Mouse (Mus musculus) embryo, embryonic 11 days (tissue): ENCODE measurements at regions not wholly inside any gene's neighbourhood (a gene's known extent, or its start where the extent isn't known, plus 50 kb on each side); places are given as distances from the start of the nearest gene placed in this dataset.

Source experiments
- DNase-seq: peaks from one replicate; pipeline ENCODE4 v3.0.0-alpha.2; 2015

- DNase-seq = peak; percentile 62
Measured at GRCm38 (mm10) chr1:109811191-109811590, 171.0 kb upstream of the Cdh7 start.

GRCm38 (mm10) chr1:109850591-109850990 is 131.6 kb upstream of the Cdh7 start:
- DNase-seq = no peak

DNA sequence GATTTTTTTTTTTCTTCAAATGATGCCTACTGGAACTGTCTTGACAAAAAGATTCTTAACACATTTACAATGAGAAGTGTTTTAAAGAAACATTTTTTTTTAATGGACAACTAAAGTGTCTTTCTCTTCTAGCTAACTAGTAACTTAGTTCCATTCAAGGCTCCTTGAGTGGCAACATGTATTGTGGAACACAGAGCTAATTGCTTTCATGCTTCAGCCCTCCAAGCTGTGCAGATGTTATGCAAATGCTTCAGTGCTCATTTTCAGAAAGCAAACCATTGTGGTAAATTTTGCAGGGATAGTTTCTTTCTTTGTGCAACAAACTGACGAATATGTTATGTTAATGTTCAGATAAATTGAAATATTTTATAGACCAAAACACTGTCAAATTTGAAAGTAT is 83.6 kb upstream of the Cdh7 start:
- peak; percentile 1 for DNase-seq

DNA sequence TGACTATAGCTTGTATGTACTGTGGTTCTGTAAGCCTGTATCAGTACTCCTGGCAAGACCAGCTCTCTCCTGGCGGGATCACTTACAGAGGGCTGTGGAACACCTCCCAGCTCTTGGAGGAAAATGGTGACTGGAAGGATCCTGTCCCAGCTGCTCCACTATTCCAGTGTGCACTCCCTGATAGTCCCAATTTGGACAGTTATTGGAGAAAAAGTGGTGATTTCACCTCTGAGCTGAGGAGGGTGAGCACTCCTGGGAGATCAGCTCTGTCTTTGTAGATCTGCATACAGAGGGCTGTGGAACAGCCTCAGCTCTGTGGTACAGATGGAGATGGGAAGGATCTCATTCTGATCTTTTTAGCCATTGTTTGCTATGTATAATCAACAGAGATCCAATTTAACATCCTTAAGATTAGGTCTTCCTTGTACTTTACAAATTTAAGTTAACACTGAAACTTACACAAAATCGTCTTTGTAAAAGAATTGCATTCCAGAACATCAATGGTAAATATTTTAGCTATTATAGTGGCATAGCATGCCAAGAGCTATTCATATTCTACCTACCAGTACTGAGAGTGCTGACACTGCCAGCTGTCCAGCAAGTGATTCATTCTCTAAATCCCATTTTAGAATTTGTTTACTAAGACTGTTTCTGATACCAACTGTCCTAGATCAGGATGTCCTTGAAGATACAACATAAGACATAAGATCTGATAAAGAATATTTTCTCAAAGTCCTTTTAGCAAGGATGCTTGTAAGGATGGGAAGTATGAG is 52.6 kb upstream of the Cdh7 start:
- DNase-seq = no peak
